Mouse (Mus musculus) midbrain, embryonic 14.5 days (tissue): ENCODE measurements around the gene Fndc9. TPM values are rescaled to one million over a fixed set of nuclear protein-coding genes. Genes with fewer than 3 reads are reported as not detected.

ENCODE experiments used
- polyA plus RNA-seq: library from polyadenylated mRNA; unstranded; fragments of >200 nt; fragmentation: Nextera tagmentation; extraction: Ambion mirVana; gene quantifications from 2 replicates; pipeline ENCODE4 v1.2.1, GENCODE M21; 2014

The Fndc9 gene
- polyA plus RNA-seq, 1 experiment from 2014 or later: 7.9 TPM

Other genes with a start within 250 kb of the Fndc9 start
- 5.6 and 6.0 TPM in 2 replicates for gene Gm12166, start 183.2 kb upstream of the Fndc9 start, polyA plus RNA-seq
- 7.0 and 8.3 TPM in 2 replicates for gene Adam19, start 179.5 kb upstream of the Fndc9 start, polyA plus RNA-seq
- 0.72 TPM in 1 of 2 replicates, not detected in the other for gene Nipal4, start 69.0 kb upstream of the Fndc9 start, polyA plus RNA-seq
- gene Cyfip2, start 77.3 kb downstream of the Fndc9 start, polyA plus RNA-seq: 96.1 and 112 TPM in 2 replicates
- gene Itk, start 154.0 kb downstream of the Fndc9 start, polyA plus RNA-seq: not detected in 2 replicates
- gene Fam71b, start 161.0 kb downstream of the Fndc9 start, polyA plus RNA-seq: not detected in 2 replicates
- gene Med7, start 201.4 kb downstream of the Fndc9 start, polyA plus RNA-seq: 68.3 and 74.3 TPM in 2 replicates
- 0.18 TPM in 1 of 2 replicates, not detected in the other for gene Havcr2, start 219.4 kb downstream of the Fndc9 start, polyA plus RNA-seq